Mouse (Mus musculus) megakaryocyte-erythroid progenitor cell, adult 5 weeks (primary cell): ENCODE results near the gene Camk2d. TPM values are rescaled to one million over a fixed set of nuclear protein-coding genes. Genes with fewer than 3 reads are reported as not detected.

Experiments
- polyA plus RNA-seq: library from polyadenylated mRNA; stranded (reverse); fragments of >175 nt; gene quantifications from 2 replicates; pipeline ENCODE4 v1.2.3, GENCODE M21; 2012

Gene Camk2d
- polyA plus RNA-seq: 4.9 TPM in 2 replicates

GRCm38 (mm10) chr3:126596086-126596485 is at the start of gene Camk2d:
Gene Camk2d, plus strand, starts transcription at chr3:126596302.

Other genes with a start within 250 kb of the Camk2d start
- not detected in 2 replicates for gene Arsj, start 232.6 kb upstream of the Camk2d start, polyA plus RNA-seq